Mouse (Mus musculus) liver, embryonic 16.5 days (tissue): ENCODE measurements around the gene Esr2. TPM values are rescaled to one million over a fixed set of nuclear protein-coding genes. Genes with fewer than 3 reads are reported as not detected.

ENCODE experiments used
- ATAC-seq: fragments of 200-750 bp; cut with Nextera tagmentation; 2 replicates; pipeline ENCODE4 v1.8.0; 2017; ENCODE audit warnings: low read depth, mild to moderate bottlenecking, moderate number of reproducible peaks, moderate library complexity
- H3K27ac ChIP-seq: fragments of 300-500 bp; sonication (generic); 2 replicates; pipeline ENCODE4 v1.5.1; 2014; ENCODE audit warnings: mild to moderate bottlenecking, low read length
- H3K27me3 ChIP-seq: fragments of 300-500 bp; sonication (generic); 2 replicates; pipeline ENCODE4 v1.6.1; 2014; ENCODE audit warnings: low read depth, low read length, mixed read lengths; ENCODE audit not compliant: control insufficient read depth, insufficient read depth
- H3K36me3 ChIP-seq: fragments of 300-500 bp; sonication (generic); 2 replicates; pipeline ENCODE4 v1.6.1; 2014; ENCODE audit warnings: mild to moderate bottlenecking; ENCODE audit not compliant: control insufficient read depth, insufficient read depth
- H3K4me1 ChIP-seq: fragments of 300-500 bp; sonication (generic); 2 replicates; pipeline ENCODE4 v1.6.1; 2014; ENCODE audit warnings: low read depth, low read length, mixed read lengths; ENCODE audit not compliant: control insufficient read depth
- H3K4me2 ChIP-seq: fragments of 300-500 bp; sonication (generic); 2 replicates; pipeline ENCODE4 v1.6.1; 2014; ENCODE audit warnings: low read depth, low read length, mixed read lengths
- H3K4me3 ChIP-seq: fragments of 300-500 bp; sonication (generic); 2 replicates; pipeline ENCODE4 v1.5.1; 2014; ENCODE audit warnings: low read depth, mild to moderate bottlenecking, low read length
- H3K9ac ChIP-seq: fragments of 300-500 bp; sonication (generic); 2 replicates; pipeline ENCODE4 v1.6.1; 2014; ENCODE audit warnings: low read depth, low read length
- H3K9me3 ChIP-seq: fragments of 300-500 bp; sonication (generic); replicated peaks from 2 replicates; pipeline ENCODE4 v1.6.1; 2016; ENCODE audit warnings: low read length; ENCODE audit not compliant: control insufficient read depth
- WGBS: fragments of 180-500 bp; shearing (Covaris S2); extraction: QIAGEN DNeasy Blood & Tissue Kit; methylation state at CpG from one replicate; pipeline ENCODE4 v1.1.7; 2014; ENCODE audit not compliant: insufficient replicate concordance; 5-methylcytosine and 5-hydroxymethylcytosine counted together
- polyA plus RNA-seq: library from polyadenylated mRNA; unstranded; fragments of >200 nt; fragmentation: Nextera tagmentation; extraction: Ambion mirVana; gene quantifications from 2 replicates; pipeline ENCODE4 v1.2.1, GENCODE M21; 2015

Esr2 gene
- polyA plus RNA-seq, 1 experiment from 2014 or later, result not detected

GRCm38 (mm10) chr12:76104596-76105351 is 72.3 kb downstream of the Esr2 start:
- H3K9me3 ChIP-seq, result no peaks in the 10 kb centered on the region
- 76% methylated on average over 20 of the region's 20 CpGs for WGBS

GRCm38 (mm10) chr12:76102621-76103020 is 74.4 kb downstream of the Esr2 start:
- no peak overlapping the region for H3K4me3 ChIP-seq
- H3K9me3 ChIP-seq, result no peaks in the 10 kb centered on the region
- H3K4me2 ChIP-seq, result no peak overlapping the region
- H3K4me1 ChIP-seq, result no peaks in the 10 kb centered on the region
- 77% methylated on average over 12 of the region's 12 CpGs for WGBS
- no peak overlapping the region for H3K9ac ChIP-seq
- no peak for ATAC-seq
- H3K36me3 ChIP-seq, result no peaks in the 10 kb centered on the region
- H3K27ac ChIP-seq, result no peak overlapping the region
- H3K27me3 ChIP-seq, result no peaks in the 10 kb centered on the region

More at GRCm38 (mm10) chr12:76104596-76105351, 72.3 kb downstream of the Esr2 start:
- no peaks in the 10 kb centered on the region for H3K36me3 ChIP-seq
- H3K27me3 ChIP-seq, result no peaks in the 10 kb centered on the region
- ATAC-seq, result no peak
- no peak overlapping the region for H3K27ac ChIP-seq
- H3K4me2 ChIP-seq, result no peak overlapping the region
- H3K4me1 ChIP-seq, result no peaks in the 10 kb centered on the region
- no peak overlapping the region for H3K4me3 ChIP-seq
- no peak overlapping the region for H3K9ac ChIP-seq

GRCm38 (mm10) chr12:76095117-76096035 is 81.7 kb downstream of the Esr2 start:
- Histone ChIP-seq H3K4me1 (no peaks in the 10 kb centered on the region), H3K27me3 (no peaks in the 10 kb centered on the region), H3K4me3 (no peak overlapping the region), H3K9me3 (no peaks in the 10 kb centered on the region), H3K27ac (no peak overlapping the region), H3K4me2 (no peak overlapping the region), H3K36me3 (no peaks in the 10 kb centered on the region), H3K9ac (no peak overlapping the region)
- ATAC-seq, result no peak
- 59% methylated on average over 30 of the region's 30 CpGs for WGBS

- Histone ChIP-seq H3K4me1 (no peaks in the 10 kb centered on the region), H3K27ac (no peak overlapping the region), H3K36me3 (no peaks in the 10 kb centered on the region), H3K27me3 (no peaks in the 10 kb centered on the region), H3K4me3 (no peak overlapping the region), H3K4me2 (no peak overlapping the region), H3K9ac (no peak overlapping the region), H3K9me3 (no peaks in the 10 kb centered on the region)
- ATAC-seq, result no peak
- 71% methylated on average over 15 of the region's 15 CpGs for WGBS
These were observed 83.2 kb downstream of the Esr2 start for GRCm38 (mm10) chr12:76093613-76094588.

GRCm38 (mm10) chr12:76092789-76093466 is 84.1 kb downstream of the Esr2 start:
- WGBS, result 68% methylated on average over 11 of the region's 11 CpGs
- Histone ChIP-seq H3K4me2 (no peak overlapping the region), H3K9ac (no peak overlapping the region), H3K4me1 (no peaks in the 10 kb centered on the region), H3K27ac (no peak overlapping the region), H3K9me3 (no peaks in the 10 kb centered on the region), H3K36me3 (no peaks in the 10 kb centered on the region), H3K27me3 (no peaks in the 10 kb centered on the region), H3K4me3 (no peak overlapping the region)
- ATAC-seq, result no peak

- Histone ChIP-seq H3K9me3 (no peaks in the 10 kb centered on the region), H3K9ac (no peak overlapping the region), H3K36me3 (no peaks in the 10 kb centered on the region), H3K4me3 (no peak overlapping the region), H3K4me2 (no peak overlapping the region), H3K27ac (no peak overlapping the region), H3K27me3 (peaks cover 1% of the 10 kb centered on the region; the same call in 1 of the 2 replicates), H3K4me1 (no peaks in the 10 kb centered on the region)
- WGBS, result 65% methylated on average over 13 of the region's 13 CpGs
- ATAC-seq, result no peak
These were observed 90.0 kb downstream of the Esr2 start for GRCm38 (mm10) chr12:76087025-76087424.

GRCm38 (mm10) chr12:76085956-76086905 is 90.8 kb downstream of the Esr2 start:
- Histone ChIP-seq H3K27ac (no peak overlapping the region), H3K4me1 (no peaks in the 10 kb centered on the region), H3K27me3 (peaks cover 6% of the 10 kb centered on the region; the same call in 1 of the 2 replicates), H3K9me3 (no peaks in the 10 kb centered on the region), H3K4me3 (no peak overlapping the region), H3K4me2 (no peak overlapping the region), H3K36me3 (no peaks in the 10 kb centered on the region), H3K9ac (no peak overlapping the region)
- no peak for ATAC-seq
- 57% methylated on average over 15 of the region's 15 CpGs for WGBS
